Mouse (Mus musculus): ENCODE data around the gene Slc24a3.

- no peak for TF ChIP-seq CTCF (IDR thresholded peaks at IDR 0.05; ENCODE audit: insufficient read depth, low read depth, low read length)
- TF ChIP-seq POLR2A (IDR thresholded peaks at IDR 0.05; ENCODE audit: insufficient read depth, low read depth, low read length): no peak
Measured at GRCm38 (mm10) chr2:145214086-145214831, 46.7 kb downstream of the Slc24a3 start.
